Mouse (Mus musculus): ENCODE data around the gene Mllt10.

Mllt10 gene

GRCm38 (mm10) chr2:18209211-18209823 is 154.3 kb downstream of the Mllt10 start:
- in situ Hi-C loops (cut with MboI; ENCODE audit: low pct_unique_long_range_greater_than_20kb in 1 of 2, low sequenced_read_pairs in 2 of 2, unreplicated experiment in 1 of 2), result loop anchor here in 1 of 2 experiments (25.0 kb wide), 1 partner anchor 372 kb away; no protein-coding TSS in a partner anchor

DNA sequence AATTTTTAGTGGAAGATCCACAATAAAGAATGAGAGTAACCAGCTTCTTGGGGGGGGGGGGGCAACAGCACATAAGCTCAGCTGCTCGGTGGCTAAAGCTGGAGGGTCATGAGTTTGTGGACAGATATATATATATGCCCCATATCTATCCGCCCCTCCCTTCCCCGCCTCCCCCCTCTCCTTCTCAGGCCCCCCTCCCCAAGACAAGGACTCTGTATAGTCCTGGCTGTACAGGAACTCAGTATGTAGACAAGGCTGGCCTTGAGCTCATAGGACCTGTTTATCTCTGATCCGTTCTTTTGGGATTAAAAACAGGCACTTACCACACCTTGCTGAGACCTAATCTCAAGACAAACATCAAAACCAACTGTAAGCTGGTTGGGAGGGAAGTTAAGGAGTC is 154.9 kb downstream of the Mllt10 start:
- in situ Hi-C loops (cut with MboI; ENCODE audit: low pct_unique_long_range_greater_than_20kb in 1 of 2, low sequenced_read_pairs in 2 of 2, unreplicated experiment in 1 of 2), result loop anchor here in 1 of 2 experiments (25.0 kb wide), 1 partner anchor 373 kb away; no protein-coding TSS in a partner anchor

DNA sequence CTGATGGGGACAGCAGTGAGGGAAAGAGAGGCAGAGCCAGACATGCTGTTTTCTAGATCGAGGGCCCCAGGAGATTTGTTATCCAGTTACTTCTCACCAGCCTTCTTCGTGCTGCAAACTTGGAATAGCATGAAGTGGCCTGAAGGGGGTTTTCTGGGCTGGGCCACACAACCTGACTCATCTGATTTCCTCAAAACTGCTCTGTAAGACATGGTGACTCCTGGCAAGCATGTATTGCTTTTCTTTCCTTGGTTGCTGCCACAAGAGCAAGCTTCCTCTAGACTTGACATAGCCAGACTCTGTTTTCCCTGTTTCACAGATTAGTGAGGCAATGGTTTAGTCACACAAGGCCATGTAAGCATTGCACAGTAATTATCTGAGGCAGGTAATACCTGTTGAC is 159.0 kb downstream of the Mllt10 start:
- in situ Hi-C loops (cut with MboI; ENCODE audit: low pct_unique_long_range_greater_than_20kb in 1 of 2, low sequenced_read_pairs in 2 of 2, unreplicated experiment in 1 of 2), result loop anchor here in 1 of 2 experiments (25.0 kb wide), 1 partner anchor 377 kb away; no protein-coding TSS in a partner anchor

DNA sequence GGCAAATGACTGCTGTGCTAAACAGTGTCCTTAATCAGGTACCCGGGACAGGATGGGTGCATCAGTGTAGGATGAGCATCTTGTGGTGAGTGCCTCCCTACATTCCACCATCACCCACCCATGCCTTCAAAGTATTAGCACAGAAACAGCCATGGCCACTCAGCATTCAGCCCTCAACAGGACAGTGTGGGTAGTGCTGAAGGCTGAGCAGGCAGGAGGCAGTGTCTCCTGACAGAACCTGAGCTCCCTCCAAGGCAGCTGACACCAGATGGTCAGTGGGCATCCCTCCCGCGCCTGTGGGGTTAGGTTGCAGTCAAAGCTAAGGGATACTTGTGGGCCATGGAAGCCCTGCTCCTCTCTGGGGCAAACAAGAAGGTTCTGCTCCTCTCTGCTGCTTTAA is 162.8 kb downstream of the Mllt10 start:
- in situ Hi-C loops (cut with MboI; ENCODE audit: low pct_unique_long_range_greater_than_20kb in 1 of 2, low sequenced_read_pairs in 2 of 2, unreplicated experiment in 1 of 2), result loop anchor here in 1 of 2 experiments (25.0 kb wide), 1 partner anchor 381 kb away; no protein-coding TSS in a partner anchor

DNA sequence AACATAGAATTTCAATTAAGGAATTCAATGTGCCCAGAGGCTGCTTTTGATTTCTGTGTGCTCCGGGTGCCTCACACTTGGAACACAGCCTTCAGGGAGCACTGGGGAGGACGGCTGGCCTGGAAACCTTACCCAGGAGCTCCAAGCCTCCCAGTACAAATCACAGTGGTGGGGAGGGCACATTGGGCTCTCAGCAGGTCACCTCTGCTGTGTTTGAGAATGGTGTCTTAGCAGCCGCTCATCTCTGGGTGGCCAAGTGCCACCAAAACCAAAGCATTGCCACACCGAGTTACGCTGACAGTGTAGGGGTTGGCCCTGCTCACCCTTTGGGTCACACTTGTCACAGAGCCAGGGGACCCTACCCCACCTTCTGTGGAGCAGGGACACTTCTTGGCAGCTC is 163.5 kb downstream of the Mllt10 start:
- in situ Hi-C loops (cut with MboI; ENCODE audit: low pct_unique_long_range_greater_than_20kb in 1 of 2, low sequenced_read_pairs in 2 of 2, unreplicated experiment in 1 of 2), result loop anchor here in 1 of 2 experiments (25.0 kb wide), 1 partner anchor 381 kb away; no protein-coding TSS in a partner anchor

- in situ Hi-C loops (cut with MboI; ENCODE audit: low pct_unique_long_range_greater_than_20kb in 1 of 2, low sequenced_read_pairs in 2 of 2, unreplicated experiment in 1 of 2), result loop anchor here in 1 of 2 experiments (25.0 kb wide), 1 partner anchor 382 kb away; no protein-coding TSS in a partner anchor
Observed at GRCm38 (mm10) chr2:18219136-18219535, 164.1 kb downstream of the Mllt10 start.

- in situ Hi-C loops (cut with MboI; ENCODE audit: low pct_unique_long_range_greater_than_20kb in 1 of 2, low sequenced_read_pairs in 2 of 2, unreplicated experiment in 1 of 2), result loop anchor here in 1 of 2 experiments (25.0 kb wide), 1 partner anchor 382 kb away; no protein-coding TSS in a partner anchor
Observed at GRCm38 (mm10) chr2:18219569-18219968, 164.5 kb downstream of the Mllt10 start.

DNA sequence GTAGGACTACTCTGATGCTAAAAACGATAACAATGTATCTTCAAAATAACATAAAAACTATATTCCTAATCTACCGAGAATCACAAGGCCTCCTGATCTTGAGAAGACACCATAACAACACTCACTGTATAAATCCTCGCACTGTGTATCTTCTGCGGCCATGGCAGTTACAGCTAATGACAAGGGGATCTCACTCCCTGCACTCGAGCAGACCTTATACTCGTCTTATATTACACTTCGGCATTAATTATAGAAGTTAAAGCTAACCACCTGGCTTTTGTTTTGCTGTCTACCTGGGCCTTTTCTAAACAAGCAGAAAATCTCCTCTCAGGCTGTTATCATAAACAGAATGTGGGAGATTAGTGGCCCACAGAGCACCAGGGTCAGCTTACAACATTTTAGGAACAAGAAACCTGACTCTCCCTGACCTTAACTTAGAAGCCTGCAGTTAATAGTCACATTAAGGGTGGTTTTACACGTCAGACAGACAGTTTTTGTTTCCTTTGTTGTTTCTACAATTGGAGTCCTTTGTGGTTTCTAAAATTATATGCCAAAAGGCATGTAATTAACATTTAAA is 173.5 kb downstream of the Mllt10 start:
- in situ Hi-C loops (cut with MboI; ENCODE audit: low pct_unique_long_range_greater_than_20kb in 1 of 2, low sequenced_read_pairs in 2 of 2, unreplicated experiment in 1 of 2), result no loop called here

- in situ Hi-C loops (cut with MboI; ENCODE audit: low pct_unique_long_range_greater_than_20kb in 1 of 2, low sequenced_read_pairs in 2 of 2, unreplicated experiment in 1 of 2), result no loop called here
Observed at GRCm38 (mm10) chr2:18229279-18229678, 174.2 kb downstream of the Mllt10 start.

- in situ Hi-C loops (cut with MboI; ENCODE audit: low pct_unique_long_range_greater_than_20kb in 1 of 2, low sequenced_read_pairs in 2 of 2, unreplicated experiment in 1 of 2), result no loop called here
Observed at GRCm38 (mm10) chr2:18231143-18231542, 176.1 kb downstream of the Mllt10 start.

DNA sequence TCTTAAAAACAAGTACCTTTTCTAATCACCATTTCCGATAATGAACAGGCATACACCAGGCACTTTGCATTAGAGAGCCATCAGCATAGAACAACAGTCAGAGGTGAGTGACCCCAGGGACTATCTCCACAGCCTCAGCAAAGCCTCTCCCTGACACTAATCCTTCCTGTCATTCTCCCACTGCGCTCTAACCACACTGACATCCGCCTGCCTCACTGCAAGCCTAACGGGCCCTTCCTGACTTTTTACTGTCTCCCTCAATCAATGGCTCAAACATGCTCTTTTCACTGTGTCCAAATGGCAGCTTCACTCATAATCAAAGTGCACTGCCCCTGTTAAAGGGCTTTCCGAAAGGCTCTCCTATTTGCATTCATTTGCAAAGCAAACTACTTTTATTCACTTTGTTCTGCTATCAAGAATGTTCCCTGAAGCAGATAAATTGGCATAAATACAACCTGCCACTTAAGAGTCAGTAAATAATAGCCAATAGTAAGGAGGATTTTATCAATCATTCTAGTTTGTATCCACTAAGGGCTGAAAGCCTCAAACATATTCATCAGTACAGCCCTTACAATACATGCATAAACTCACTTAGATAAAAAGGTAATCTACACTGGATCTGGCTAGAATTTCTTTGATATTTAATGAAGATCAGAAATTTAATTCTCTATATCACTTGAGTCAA is 178.0 kb downstream of the Mllt10 start:
- in situ Hi-C loops (cut with MboI; ENCODE audit: low pct_unique_long_range_greater_than_20kb in 1 of 2, low sequenced_read_pairs in 2 of 2, unreplicated experiment in 1 of 2), result no loop called here

GRCm38 (mm10) chr2:18235524-18235923 is 180.5 kb downstream of the Mllt10 start:
- in situ Hi-C loops (cut with MboI; ENCODE audit: low pct_unique_long_range_greater_than_20kb in 1 of 2, low sequenced_read_pairs in 2 of 2, unreplicated experiment in 1 of 2), result no loop called here

DNA sequence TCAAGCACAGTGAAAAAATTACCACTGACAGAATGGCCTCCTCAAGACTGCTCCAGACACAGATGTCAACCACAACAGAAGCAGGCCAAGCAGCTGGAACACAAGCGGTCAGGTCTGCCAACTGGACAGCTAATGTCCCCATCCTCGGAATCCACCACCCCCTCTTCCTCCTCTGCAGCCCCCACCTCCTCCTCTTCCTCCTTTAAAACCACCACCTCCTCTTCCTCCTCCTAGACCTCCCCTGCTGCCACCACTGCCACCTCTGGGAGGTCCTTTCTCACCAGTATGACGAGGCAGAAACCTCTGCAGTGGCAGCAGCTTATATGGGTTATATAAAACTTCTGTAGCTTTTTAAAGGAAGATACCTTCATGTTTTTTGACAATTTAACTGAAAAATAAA is 194.2 kb downstream of the Mllt10 start:
- in situ Hi-C loops (cut with MboI; ENCODE audit: low pct_unique_long_range_greater_than_20kb in 1 of 2, low sequenced_read_pairs in 2 of 2, unreplicated experiment in 1 of 2), result no loop called here
